Mouse (Mus musculus) midbrain, embryonic 10.5 days (tissue): ENCODE results near the gene A930018P22Rik. TPM values are rescaled to one million over a fixed set of nuclear protein-coding genes. Genes with fewer than 3 reads are reported as not detected.

Experiments
- polyA plus RNA-seq: library from polyadenylated mRNA; unstranded; fragments of >200 nt; fragmentation: Nextera tagmentation; extraction: Ambion mirVana; gene quantifications from 2 replicates; pipeline ENCODE4 v1.2.1, GENCODE M21; 2016

A930018P22Rik gene
- polyA plus RNA-seq, 1 experiment from 2014 or later, result 0.25 TPM

Other genes with a start within 250 kb of the A930018P22Rik start
- gene Lmo2, start 164.8 kb upstream of the A930018P22Rik start, polyA plus RNA-seq, result 18.7 and 19.3 TPM in 2 replicates
- gene Fbxo3, start 95.0 kb upstream of the A930018P22Rik start, polyA plus RNA-seq, result 47.4 and 49.9 TPM in 2 replicates
- gene 4931422A03Rik, start 94.4 kb upstream of the A930018P22Rik start, polyA plus RNA-seq, result 1.1 and 1.6 TPM in 2 replicates
- gene Gm10912, start 56.9 kb upstream of the A930018P22Rik start, polyA plus RNA-seq, result 0.06 TPM in 1 of 2 replicates, not detected in the other
- not detected in 2 replicates for gene Gm10799, start 54.2 kb upstream of the A930018P22Rik start, polyA plus RNA-seq
- 3.6 and 5.4 TPM in 2 replicates for gene Cd59b, start 52.9 kb upstream of the A930018P22Rik start, polyA plus RNA-seq
- 25.5 and 26.5 TPM in 2 replicates for gene Cd59a, start 27.0 kb upstream of the A930018P22Rik start, polyA plus RNA-seq